Mouse (Mus musculus) T-helper 2 cell (primary cell): ENCODE results near the gene Olfr414.

Source experiments
- in situ Hi-C: fragments of 300-600 bp; cut with MboI, MseI; formaldehyde crosslinking; loops from one replicate; pipeline ENCODE4 v1.15.1; 2025; ENCODE audit warnings: high pct_unique_total_duplicates

Gene Olfr414

DNA sequence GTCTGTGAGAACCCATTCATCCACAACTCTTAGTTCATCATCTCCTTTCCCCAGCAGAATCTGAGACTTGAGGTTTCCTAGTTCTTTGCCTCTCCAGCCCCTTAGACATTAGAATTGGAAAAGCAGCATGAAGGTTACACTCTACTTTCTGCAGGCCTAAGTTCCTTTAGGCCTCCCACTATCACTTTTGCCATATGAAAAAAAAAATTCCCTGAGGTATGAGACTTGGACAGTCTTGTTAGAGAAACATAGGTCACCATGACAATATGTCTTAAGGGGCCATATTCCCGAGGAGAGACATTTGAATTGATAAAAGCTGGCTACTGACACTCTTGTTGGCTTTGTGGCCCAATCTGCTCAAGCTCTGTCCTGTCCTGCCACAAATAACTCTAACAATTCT, at the start of gene Olfr414:
TSS of gene Olfr414 (plus strand) at position 301 of the 400 bp plus-strand sequence.
- in situ Hi-C loops = no loop called here

DNA sequence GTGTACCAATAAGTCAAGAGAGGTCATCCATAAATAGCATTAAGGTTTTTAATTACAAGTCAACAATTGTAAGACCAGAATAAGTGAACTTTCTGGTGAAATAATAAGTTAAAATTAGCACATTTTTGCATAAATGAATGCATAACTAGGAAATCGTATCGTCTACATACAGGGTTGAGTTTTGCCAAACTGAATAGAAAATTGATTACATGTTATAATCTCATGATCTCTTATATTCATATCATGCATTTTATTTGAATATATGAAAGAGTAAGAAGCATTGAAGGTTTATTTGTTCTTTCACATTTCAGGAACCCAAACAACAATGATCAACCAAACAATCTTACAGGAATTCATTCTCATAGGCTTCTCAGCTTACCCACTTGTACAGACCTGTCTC, 33.1 kb upstream of the Olfr414 start, which contains the start of gene Olfr248:
TSS of gene Olfr248 (plus strand) at position 301 of the 400 bp plus-strand sequence.
- in situ Hi-C loops = no loop called here

DNA sequence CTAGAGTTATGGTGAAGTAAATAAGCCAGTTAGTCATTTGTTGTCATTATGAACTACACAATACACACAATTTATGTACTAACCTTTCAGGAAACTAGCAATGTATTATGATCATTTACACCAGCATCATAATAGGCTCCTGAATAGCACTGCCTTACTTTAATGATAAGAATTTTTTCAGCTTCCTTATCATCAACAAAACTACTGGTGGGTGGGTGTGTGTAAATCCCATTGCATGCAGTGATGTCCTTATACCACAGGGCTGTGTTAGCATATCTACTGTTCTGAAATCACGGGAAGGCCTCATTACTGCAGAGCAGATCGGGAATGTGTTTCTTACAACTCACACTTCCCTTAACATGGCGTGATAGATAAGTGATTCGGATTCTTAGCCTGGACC, 905 bp upstream of the Olfr414 start:
- in situ Hi-C loops = no loop called here

DNA sequence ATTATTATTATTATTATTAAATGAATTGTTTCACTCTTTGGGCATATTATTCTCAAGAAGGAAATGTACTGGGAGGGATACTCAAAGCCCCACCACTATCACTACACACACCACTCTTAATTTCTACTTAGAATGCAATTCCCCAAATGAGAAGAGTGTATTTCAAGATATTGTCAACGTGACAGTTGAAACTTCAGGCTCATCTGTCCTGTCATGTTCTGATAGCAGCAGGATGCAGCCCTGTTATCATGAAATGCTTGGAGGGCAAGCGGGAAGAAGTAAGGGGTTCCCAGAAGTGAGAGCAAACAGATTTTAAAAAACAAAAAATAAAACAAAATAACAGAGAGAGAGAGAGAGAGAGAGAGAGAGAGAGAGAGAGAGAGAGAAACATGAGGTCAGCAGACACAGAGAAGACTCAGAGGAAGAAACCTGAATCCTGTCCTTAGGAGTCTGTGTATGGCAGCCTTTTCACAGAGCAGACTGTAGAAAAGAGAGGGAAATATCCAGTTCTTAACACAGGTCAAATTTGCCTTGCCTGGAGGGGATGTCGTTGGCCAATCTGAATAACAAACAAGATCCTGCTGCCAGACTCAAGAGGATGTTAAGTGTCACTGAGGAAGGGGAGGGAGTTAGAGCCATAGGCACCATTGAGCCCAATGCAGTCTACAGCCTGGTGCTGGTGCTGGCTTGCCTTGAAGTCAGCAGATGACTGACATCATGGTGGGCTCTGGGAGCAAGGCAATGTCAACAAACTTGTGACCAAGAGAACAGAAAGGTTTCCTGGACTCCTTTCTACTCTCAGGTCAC, 2.5 kb downstream of the Olfr414 start:
- in situ Hi-C loops = no loop called here

DNA sequence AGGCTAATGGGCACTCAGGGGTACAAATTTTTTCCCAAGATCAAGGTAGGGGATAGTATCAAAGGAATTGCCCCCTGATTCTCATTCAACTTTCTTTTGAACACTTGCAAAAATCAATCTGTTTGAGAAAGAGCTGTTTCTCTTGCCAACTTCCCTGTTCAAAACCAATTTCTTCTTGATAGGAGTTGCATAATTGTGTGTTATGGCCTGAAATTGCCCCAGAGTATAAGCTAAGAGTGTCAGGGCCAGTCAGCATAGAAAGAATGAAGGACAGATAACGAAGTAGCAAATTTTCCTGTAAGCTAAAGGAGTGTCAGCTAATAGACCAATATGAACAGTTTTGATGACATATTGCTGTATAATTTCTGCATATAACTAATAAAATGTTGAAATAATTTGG, 3.5 kb downstream of the Olfr414 start:
- in situ Hi-C loops = no loop called here

DNA sequence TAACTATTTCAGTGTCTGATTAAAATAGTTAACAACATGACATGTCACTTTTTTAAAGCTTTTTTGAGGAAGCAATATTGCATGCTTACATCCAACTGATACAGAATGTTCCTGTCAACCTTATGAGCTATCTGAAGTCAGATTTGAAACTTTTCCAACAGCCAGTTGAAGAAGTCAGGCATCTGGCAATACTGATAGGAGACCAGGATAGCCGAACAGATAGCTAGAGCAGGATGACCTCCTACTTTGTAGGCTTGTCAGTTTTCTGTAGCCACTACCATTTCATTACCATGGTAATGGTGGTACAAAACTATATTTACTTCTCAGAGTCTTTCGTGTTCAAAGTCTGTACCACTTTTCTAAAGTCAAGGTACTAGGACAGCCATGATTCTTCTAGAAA, 4.5 kb downstream of the Olfr414 start:
- in situ Hi-C loops = no loop called here

DNA sequence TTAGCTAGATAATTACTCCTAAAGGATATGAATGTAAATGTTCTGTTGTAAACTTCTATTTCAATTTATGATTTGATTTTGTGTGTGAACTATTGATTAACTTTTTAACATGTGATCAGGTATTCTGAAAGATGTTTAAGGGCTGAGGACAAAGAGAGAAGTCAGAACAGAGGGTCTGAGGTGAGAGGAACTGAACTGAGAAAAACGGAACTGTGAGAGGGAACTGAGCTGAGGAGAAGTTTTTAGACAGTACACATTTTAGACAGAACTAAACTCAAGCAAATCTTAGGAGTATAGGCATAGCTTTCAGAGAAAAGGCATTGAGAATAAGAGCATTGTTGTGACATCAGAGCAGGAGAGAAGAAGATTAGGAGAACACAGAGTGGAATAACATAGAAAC, 10.3 kb downstream of the Olfr414 start:
- in situ Hi-C loops = no loop called here

DNA sequence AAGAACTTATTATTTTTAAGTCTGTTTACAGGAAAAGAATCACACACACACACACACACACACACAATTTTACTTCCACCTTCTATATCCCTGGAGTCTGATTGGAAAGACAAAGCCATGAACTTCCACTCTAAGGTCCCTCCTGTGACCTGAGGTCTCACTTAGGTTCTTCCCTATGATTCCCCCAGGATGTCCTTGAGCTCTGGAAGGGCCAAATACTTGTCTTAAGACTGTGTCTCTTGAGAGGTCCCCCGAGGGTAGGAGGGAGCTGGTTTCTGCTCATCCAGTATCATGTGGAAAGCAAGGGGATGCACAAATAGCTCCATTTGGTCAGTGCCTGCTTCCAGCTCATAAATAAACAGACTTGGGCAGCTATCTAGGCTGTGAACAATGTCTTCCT, 17.9 kb downstream of the Olfr414 start, which contains the start of gene Olfr220:
TSS of gene Olfr220 (plus strand) at position 301 of the 400 bp plus-strand sequence.
- in situ Hi-C loops = no loop called here

DNA sequence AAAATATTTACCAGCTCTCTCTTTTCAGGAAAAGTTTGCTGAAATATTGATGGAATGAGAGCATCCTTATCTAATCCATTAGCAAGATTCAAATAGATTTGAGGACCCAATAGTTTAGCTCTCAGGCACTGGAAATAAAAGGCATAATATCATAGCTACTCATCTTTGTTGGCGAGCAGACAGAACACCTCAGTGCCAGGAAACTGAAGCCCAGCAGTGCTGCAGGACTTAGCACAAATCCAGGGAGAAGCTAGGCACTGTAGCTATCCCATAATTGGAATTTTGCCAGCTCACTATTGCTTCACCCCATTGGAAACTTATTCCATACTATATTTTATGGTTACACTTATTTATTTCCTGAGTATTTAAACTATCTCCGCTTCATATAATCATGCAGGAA, 31.2 kb downstream of the Olfr414 start:
- in situ Hi-C loops = no loop called here

DNA sequence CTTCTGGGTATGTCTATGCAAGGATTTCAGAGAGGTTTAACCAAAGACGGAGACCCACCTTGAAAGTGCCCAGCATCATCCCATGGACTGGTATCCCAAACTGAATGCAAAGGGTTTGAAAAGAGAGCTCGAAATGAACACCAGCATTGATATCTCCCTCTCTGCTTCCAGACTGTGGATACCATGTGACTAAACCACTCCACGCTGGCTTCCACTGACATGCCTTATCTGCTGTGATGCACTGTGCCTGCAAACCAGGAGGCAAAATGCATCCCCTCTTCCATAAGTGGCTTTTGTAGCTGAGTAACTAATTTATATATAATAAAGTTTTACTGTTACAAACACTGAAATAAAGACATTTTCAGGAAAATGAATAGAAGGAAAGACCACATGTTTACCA, 41.5 kb downstream of the Olfr414 start:
- in situ Hi-C loops = loop anchor here (10.0 kb wide), 1 partner anchor 621 kb away; no protein-coding TSS in a partner anchor

DNA sequence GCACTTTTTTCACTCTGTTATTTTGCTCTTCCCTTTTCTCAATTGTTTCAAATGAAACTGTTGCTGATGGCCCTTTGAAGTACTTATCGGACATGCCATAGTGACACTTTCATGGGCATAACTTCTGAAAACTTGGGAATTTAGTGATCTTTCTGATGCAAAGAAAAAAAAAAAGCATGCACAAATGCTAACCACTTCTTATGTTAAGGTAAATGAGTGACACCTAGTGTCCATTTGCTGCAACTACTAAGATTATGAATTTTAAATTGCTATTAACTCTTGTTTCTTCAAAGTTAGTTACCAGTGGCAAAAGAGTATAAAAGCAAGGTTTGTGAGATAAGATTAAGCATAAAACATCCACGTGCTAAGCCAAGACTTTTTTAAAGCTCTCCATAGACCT, 42.4 kb downstream of the Olfr414 start:
- in situ Hi-C loops = loop anchor here (10.0 kb wide), 1 partner anchor 621 kb away; no protein-coding TSS in a partner anchor

DNA sequence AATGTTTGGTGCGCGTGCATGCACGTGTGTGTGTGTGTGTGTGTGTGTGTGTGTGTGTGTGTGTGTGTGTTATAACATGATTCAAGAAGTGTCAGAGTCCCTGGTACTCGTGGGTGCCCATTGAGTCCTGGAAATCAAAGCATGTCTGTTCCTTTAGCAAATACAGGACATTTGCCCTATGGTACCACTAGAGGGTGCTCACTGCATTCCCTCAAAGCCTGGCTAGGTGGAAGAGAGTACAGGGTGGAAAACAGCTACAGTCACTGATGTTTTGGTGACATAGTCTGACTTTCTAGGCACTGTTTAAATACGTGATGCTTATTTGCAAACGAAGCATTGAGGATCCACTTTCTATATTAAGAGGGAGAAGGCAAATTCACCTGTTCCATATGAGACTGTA, 45.9 kb downstream of the Olfr414 start:
- in situ Hi-C loops = loop anchor here (10.0 kb wide), 1 partner anchor 625 kb away; no protein-coding TSS in a partner anchor

DNA sequence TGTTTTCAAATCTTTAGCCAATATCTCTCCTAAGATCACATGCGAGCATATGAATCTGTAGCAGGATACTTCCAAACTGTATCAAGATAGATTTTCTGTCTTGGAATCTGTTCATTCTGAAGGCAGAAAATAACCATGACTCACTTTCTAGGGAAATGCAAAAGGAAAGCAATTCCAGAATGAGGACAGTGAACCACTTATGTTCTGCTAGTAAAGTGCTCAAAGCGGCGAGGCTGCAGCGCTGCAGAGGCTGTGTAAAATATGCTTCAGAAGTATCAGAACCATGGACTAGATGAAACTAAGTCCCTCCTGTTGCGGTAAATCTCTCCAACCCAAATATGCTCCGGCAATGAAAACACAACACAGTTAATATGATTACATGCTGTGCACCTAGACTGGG, 58.7 kb downstream of the Olfr414 start:
- in situ Hi-C loops = no loop called here
